Mouse (Mus musculus): ENCODE measurements at regions not wholly inside any gene's neighbourhood (a gene's known extent, or its start where the extent isn't known, plus 50 kb on each side); places are given as distances from the start of the nearest gene placed in this dataset.
"Not testable (repeated sequence)": the region's sequence is repeated elsewhere in the genome, so short reads cannot be mapped to it uniquely, and the experiment has no call there.

- DNase-seq (ENCODE audit: low read depth, low spot score) = no peak
These were observed 122.9 kb upstream of the Emcn start for GRCm38 (mm10) chr3:137217926-137218325.

GRCm38 (mm10) chr3:137226151-137226550, 114.7 kb upstream of the Emcn start:
- no peak for DNase-seq (ENCODE audit: low read depth, low spot score)

- no peak for DNase-seq (ENCODE audit: low read depth, low spot score)
These were observed 113.6 kb upstream of the Emcn start for GRCm38 (mm10) chr3:137227122-137227838.

- DNase-seq (ENCODE audit: low read depth, low spot score) = no peak
These were observed 112.5 kb upstream of the Emcn start for GRCm38 (mm10) chr3:137228416-137228815.

GRCm38 (mm10) chr3:137242877-137243276, 98.0 kb upstream of the Emcn start:
- no peak for DNase-seq (ENCODE audit: low read depth, low spot score)

GRCm38 (mm10) chr3:137263907-137264306, 77.0 kb upstream of the Emcn start:
- DNase-seq (ENCODE audit: low read depth, low spot score) = no peak

- no peak for DNase-seq (ENCODE audit: low read depth, low spot score)
These were observed 73.1 kb upstream of the Emcn start for GRCm38 (mm10) chr3:137267752-137268151.

- DNase-seq (ENCODE audit: low read depth, low spot score) = no peak
These were observed 65.4 kb upstream of the Emcn start for GRCm38 (mm10) chr3:137275444-137275843.

- no peak for DNase-seq (ENCODE audit: low read depth, low spot score)
These were observed 61.6 kb upstream of the Emcn start for GRCm38 (mm10) chr3:137279284-137279683.

- no peak for DNase-seq (ENCODE audit: low read depth, low spot score)
These were observed 59.8 kb upstream of the Emcn start for GRCm38 (mm10) chr3:137281052-137281451.

GRCm38 (mm10) chr3:137287558-137287957, 53.3 kb upstream of the Emcn start:
- not testable (repeated sequence) for DNase-seq (ENCODE audit: low read depth, low spot score)

- DNase-seq (ENCODE audit: low read depth, low spot score) = no peak
These were observed 52.4 kb upstream of the Emcn start for GRCm38 (mm10) chr3:137288301-137288942.

- DNase-seq (ENCODE audit: low read depth, low spot score) = no peak
These were observed 51.8 kb upstream of the Emcn start for GRCm38 (mm10) chr3:137288943-137289682.

GRCm38 (mm10) chr3:137289683-137289984, 51.2 kb upstream of the Emcn start:
- no peak for DNase-seq (ENCODE audit: low read depth, low spot score)

Data from retina, adult 2 months (tissue).